Mouse (Mus musculus) 416B (cell line): ENCODE measurements around the gene Klk1b22.
"Not testable (repeated sequence)": the region's sequence is repeated elsewhere in the genome, so short reads cannot be mapped to it uniquely, and the experiment has no call there.

Experiments
- DNase-seq: peaks from one replicate; pipeline ENCODE4 v3.0.0; 2011; ENCODE audit warnings: low read depth

Klk1b22 gene

GRCm38 (mm10) chr7:44112373-44112772, at the start of gene Klk1b22:
Gene Klk1b22, plus strand, starts transcription at chr7:44112673.
- no peak for DNase-seq

GRCm38 (mm10) chr7:44072117-44072516, 40.4 kb upstream of the Klk1b22 start:
- DNase-seq = no peak

- no peak for DNase-seq
Measured at GRCm38 (mm10) chr7:44077703-44078102, 34.8 kb upstream of the Klk1b22 start.

- DNase-seq = no peak
Measured at GRCm38 (mm10) chr7:44096111-44096510, 16.4 kb upstream of the Klk1b22 start.

- DNase-seq = not testable (repeated sequence)
Measured at GRCm38 (mm10) chr7:44102028-44102427, 10.4 kb upstream of the Klk1b22 start, which contains the start of gene Klk1b21. Gene Klk1b21, plus strand, starts transcription at chr7:44102328.

- no peak for DNase-seq
Measured at GRCm38 (mm10) chr7:44123445-44123844, 11.0 kb downstream of the Klk1b22 start.

- DNase-seq = no peak
Measured at GRCm38 (mm10) chr7:44136467-44136866, 24.0 kb downstream of the Klk1b22 start, which contains the start of gene Klk1b16. Gene Klk1b16, plus strand, starts transcription at chr7:44136767.
